Mouse (Mus musculus): ENCODE results near the gene Phactr1. TPM values are rescaled to one million over a fixed set of nuclear protein-coding genes. Genes with fewer than 3 reads are reported as not detected.

Gene Phactr1
- total and polyA plus RNA-seq, 3 experiments = not detected

DNA sequence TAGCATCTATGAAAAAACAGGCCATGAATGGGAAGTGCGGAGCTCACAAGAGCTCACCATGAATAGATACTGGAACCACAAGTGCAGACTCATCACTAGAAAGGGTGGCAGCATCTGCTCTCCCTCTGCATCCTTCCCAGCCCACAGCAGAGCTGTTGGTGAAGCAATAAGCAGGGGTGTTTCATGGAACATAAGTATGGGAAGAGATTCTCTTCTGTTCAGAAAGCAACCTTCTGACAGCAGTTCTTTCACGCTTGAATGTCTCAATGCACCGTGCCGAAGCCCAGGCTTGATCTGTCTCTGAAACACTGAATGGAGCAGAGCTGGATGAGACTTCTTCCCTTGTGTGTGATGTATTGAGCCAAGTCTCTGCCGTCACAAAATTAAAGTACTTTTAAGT, 64.0 kb downstream of the Phactr1 start:
- Histone ChIP-seq H3K27me3 (ENCODE audit: control insufficient read depth in 1 of 2, insufficient read depth in 2 of 2, low read length in 2 of 2) (no peaks in the 10 kb centered on the region), H3K4me3 (ENCODE audit: control insufficient read depth in 1 of 2, insufficient read depth in 1 of 2, low read depth in 2 of 2, low read length in 2 of 2) (no peak overlapping the region), H3K9ac (ENCODE audit: control insufficient read depth, low read depth, low read length, poor library complexity, severe bottlenecking) (no peak overlapping the region), H3K79me2 (ENCODE audit: control insufficient read depth, insufficient read depth, low read length, poor library complexity) (no peaks in the 10 kb centered on the region), H3K36me3 (ENCODE audit: control insufficient read depth in 1 of 2, insufficient read depth in 2 of 2, low read length in 2 of 2) (no peaks in the 10 kb centered on the region), H3K4me1 (ENCODE audit: control insufficient read depth in 1 of 2, insufficient read depth in 2 of 2, low read length in 2 of 2) (no peaks in the 10 kb centered on the region), H3K9me3 (replicated peaks; ENCODE audit: insufficient read depth, low read length) (no peaks in the 10 kb centered on the region), H3K27ac (ENCODE audit: control insufficient read depth, low read depth, low read length) (no peak overlapping the region)
- no peak for TF ChIP-seq HCFC1 (IDR thresholded peaks at IDR 0.05; ENCODE audit: low read depth, low read length)
- no peak for TF ChIP-seq ZC3H11A (IDR thresholded peaks at IDR 0.05; ENCODE audit: low read depth, low read length)
- TF ChIP-seq SIN3A (IDR thresholded peaks at IDR 0.05; ENCODE audit: low read length) = no peak
- no peak for TF ChIP-seq GABPA (IDR thresholded peaks at IDR 0.05; ENCODE audit: low read depth, low read length)
- no peak for TF ChIP-seq NELFE (IDR thresholded peaks at IDR 0.05; ENCODE audit: low read depth, low read length)
- TF ChIP-seq EP300 (IDR thresholded peaks at IDR 0.05; ENCODE audit: low read depth in 1 of 2, low read length in 2 of 2) = no peak
- TF ChIP-seq MXI1 (IDR thresholded peaks at IDR 0.05; ENCODE audit: low read depth, low read length) = no peak
- TF ChIP-seq MYB (IDR thresholded peaks at IDR 0.05; ENCODE audit: low read depth, low read length) = no peak
- no peak for TF ChIP-seq ZMIZ1 (IDR thresholded peaks at IDR 0.05; ENCODE audit: low read depth, low read length)
- no peak for TF ChIP-seq RCOR1 (IDR thresholded peaks at IDR 0.05; ENCODE audit: low read depth, low read length)
- TF ChIP-seq BHLHE40 (IDR thresholded peaks at IDR 0.05; ENCODE audit: borderline replicate concordance, low read depth, low read length) = no peak
- TF ChIP-seq TCF12 (IDR thresholded peaks at IDR 0.05; ENCODE audit: low read depth, low read length) = no peak
- no peak for TF ChIP-seq CHD1 (IDR thresholded peaks at IDR 0.05; ENCODE audit: low read depth, low read length)
- TF ChIP-seq MAZ (IDR thresholded peaks at IDR 0.05; ENCODE audit: low read depth, low read length) = no peak
- TF ChIP-seq POLR2A (IDR thresholded peaks at IDR 0.05; ENCODE audit: control insufficient read depth in 1 of 2, insufficient read depth in 1 of 2, low read depth in 1 of 2, low read length in 2 of 2, poor library complexity in 1 of 2) = no peak
- no peak for DNase-seq (ENCODE audit: low read depth, low spot score)

DNA sequence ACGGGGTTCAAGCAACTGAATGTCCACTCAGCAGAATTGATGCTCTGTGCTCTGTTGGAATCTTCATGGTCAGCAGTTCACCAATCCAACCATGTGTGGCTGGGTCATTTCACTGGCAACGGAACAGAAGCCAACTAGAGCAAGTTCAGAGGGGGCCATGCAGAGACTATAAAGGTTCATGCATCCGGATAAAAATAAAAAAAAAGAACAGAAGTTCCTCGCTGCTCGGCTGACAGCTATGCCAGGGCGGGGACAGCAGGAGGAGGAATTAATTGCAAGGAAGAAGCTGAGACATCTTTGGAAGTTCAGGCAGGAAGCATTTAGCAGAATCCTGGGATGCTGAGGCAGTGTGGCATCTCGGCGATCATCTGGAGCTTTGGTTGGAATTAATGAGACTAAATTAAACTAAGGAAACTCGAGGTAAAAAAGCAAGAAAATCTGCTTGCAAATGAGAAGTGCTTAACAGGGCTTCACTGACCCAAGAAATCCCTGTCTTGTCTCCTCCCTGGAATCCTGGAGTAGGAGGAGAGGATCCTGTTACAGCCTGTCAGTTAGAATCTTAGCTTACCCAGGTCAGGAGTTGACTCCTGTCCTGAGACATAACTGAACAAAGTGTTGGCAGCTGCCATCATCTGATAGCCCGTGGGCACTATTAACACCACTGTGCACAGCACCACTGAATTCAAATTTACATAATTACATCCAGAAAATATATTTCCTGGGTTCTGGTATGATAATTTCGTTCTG, 77.4 kb downstream of the Phactr1 start:
- Histone ChIP-seq H3K9me3 (replicated peaks; ENCODE audit: insufficient read depth, low read length) (no peaks in the 10 kb centered on the region), H3K27me3 (ENCODE audit: control insufficient read depth in 1 of 2, insufficient read depth in 2 of 2, low read length in 2 of 2) (no peaks in the 10 kb centered on the region), H3K36me3 (ENCODE audit: control insufficient read depth in 1 of 2, insufficient read depth in 2 of 2, low read length in 2 of 2) (no peaks in the 10 kb centered on the region), H3K27ac (ENCODE audit: control insufficient read depth, low read depth, low read length) (no peak overlapping the region), H3K9ac (ENCODE audit: control insufficient read depth, low read depth, low read length, poor library complexity, severe bottlenecking) (no peak overlapping the region), H3K79me2 (ENCODE audit: control insufficient read depth, insufficient read depth, low read length, poor library complexity) (no peaks in the 10 kb centered on the region), H3K4me3 (ENCODE audit: control insufficient read depth in 1 of 2, insufficient read depth in 1 of 2, low read depth in 2 of 2, low read length in 2 of 2) (no peak overlapping the region), H3K4me1 (ENCODE audit: control insufficient read depth in 1 of 2, insufficient read depth in 2 of 2, low read length in 2 of 2) (no peaks in the 10 kb centered on the region)
- no peak for TF ChIP-seq ZNF384 (IDR thresholded peaks at IDR 0.05; ENCODE audit: low read depth, low read length)
- no peak for TF ChIP-seq ZKSCAN1 (IDR thresholded peaks at IDR 0.05; ENCODE audit: low read depth, low read length)
- no peak for TF ChIP-seq MYC (IDR thresholded peaks at IDR 0.05; ENCODE audit: low read depth, low read length)
- TF ChIP-seq TAL1 (IDR thresholded peaks at IDR 0.05; ENCODE audit: low read length) = no peak
- TF ChIP-seq E2F4 (IDR thresholded peaks at IDR 0.05; ENCODE audit: borderline replicate concordance, low read depth, low read length) = no peak
- TF ChIP-seq MYB (IDR thresholded peaks at IDR 0.05; ENCODE audit: low read depth, low read length) = no peak
- TF ChIP-seq TCF12 (IDR thresholded peaks at IDR 0.05; ENCODE audit: low read depth, low read length) = no peak
- TF ChIP-seq GABPA (IDR thresholded peaks at IDR 0.05; ENCODE audit: low read depth, low read length) = no peak
- TF ChIP-seq ELF1 (IDR thresholded peaks at IDR 0.05; ENCODE audit: low read depth, low read length) = no peak
- TF ChIP-seq ZMIZ1 (IDR thresholded peaks at IDR 0.05; ENCODE audit: low read depth, low read length) = no peak
- no peak for TF ChIP-seq MXI1 (IDR thresholded peaks at IDR 0.05; ENCODE audit: low read depth, low read length)
- TF ChIP-seq POLR2AphosphoS2 (IDR thresholded peaks at IDR 0.05; ENCODE audit: low read length) = no peak
- no peak for DNase-seq (ENCODE audit: low read depth, low spot score)
